Mouse (Mus musculus) heart, embryonic 11.5 days (tissue): Measurements from ENCODE around the gene Hspa12a. TPM values are rescaled to one million over a fixed set of nuclear protein-coding genes. Genes with fewer than 3 reads are reported as not detected.

Experiments used
- ATAC-seq: fragments of 200-750 bp; cut with Nextera tagmentation; replicated peaks from 2 replicates; pipeline ENCODE4 v1.8.0; 2017; ENCODE audit warnings: moderate library complexity; ENCODE audit not compliant: insufficient number of reproducible peaks, low FRiP score, low TSS enrichment
- H3K27ac ChIP-seq: fragments of 300-500 bp; sonication (generic); 2 replicates; pipeline ENCODE4 v1.5.1; 2014; ENCODE audit warnings: mild to moderate bottlenecking, low read depth, low read length
- H3K27me3 ChIP-seq: fragments of 300-500 bp; sonication (generic); 2 replicates; pipeline ENCODE4 v1.6.1; 2014; ENCODE audit warnings: mild to moderate bottlenecking, low read length, mixed read lengths; ENCODE audit not compliant: control insufficient read depth, insufficient read depth
- H3K36me3 ChIP-seq: fragments of 300-500 bp; sonication (generic); 2 replicates; pipeline ENCODE4 v1.6.1; 2014; ENCODE audit warnings: mild to moderate bottlenecking, low read length, moderate library complexity, mixed read lengths; ENCODE audit not compliant: control insufficient read depth, insufficient read depth
- H3K4me1 ChIP-seq: fragments of 300-500 bp; sonication (generic); 2 replicates; pipeline ENCODE4 v1.6.1; 2014; ENCODE audit warnings: low read length; ENCODE audit not compliant: control insufficient read depth, insufficient read depth
- H3K4me2 ChIP-seq: fragments of 300-500 bp; sonication (generic); 2 replicates; pipeline ENCODE4 v1.6.1; 2014; ENCODE audit warnings: mild to moderate bottlenecking, moderate library complexity
- H3K4me3 ChIP-seq: fragments of 300-500 bp; sonication (generic); 2 replicates; pipeline ENCODE4 v1.5.1; 2014; ENCODE audit warnings: low read depth, low read length
- H3K9ac ChIP-seq: fragments of 300-500 bp; sonication (generic); 2 replicates; pipeline ENCODE4 v1.6.1; 2014; ENCODE audit warnings: mild to moderate bottlenecking, low read depth, low read length, moderate library complexity
- H3K9me3 ChIP-seq: fragments of 300-500 bp; sonication (generic); replicated peaks from 2 replicates; pipeline ENCODE4 v1.6.1; 2016; ENCODE audit warnings: low read length; ENCODE audit not compliant: control insufficient read depth
- WGBS: fragments of 180-500 bp; shearing (Covaris S2); extraction: QIAGEN DNeasy Blood & Tissue Kit; methylation state at CpG from one replicate; pipeline ENCODE4 v1.1.7; 2014; ENCODE audit not compliant: insufficient replicate concordance; 5-methylcytosine and 5-hydroxymethylcytosine counted together
- polyA plus RNA-seq: library from polyadenylated mRNA; unstranded; fragments of >200 nt; fragmentation: Nextera tagmentation; extraction: Ambion mirVana; gene quantifications from 2 replicates; pipeline ENCODE4 v1.2.1, GENCODE M21; 2014

Gene Hspa12a
- polyA plus RNA-seq, 1 experiment from 2014 or later, result 4.6 TPM

DNA sequence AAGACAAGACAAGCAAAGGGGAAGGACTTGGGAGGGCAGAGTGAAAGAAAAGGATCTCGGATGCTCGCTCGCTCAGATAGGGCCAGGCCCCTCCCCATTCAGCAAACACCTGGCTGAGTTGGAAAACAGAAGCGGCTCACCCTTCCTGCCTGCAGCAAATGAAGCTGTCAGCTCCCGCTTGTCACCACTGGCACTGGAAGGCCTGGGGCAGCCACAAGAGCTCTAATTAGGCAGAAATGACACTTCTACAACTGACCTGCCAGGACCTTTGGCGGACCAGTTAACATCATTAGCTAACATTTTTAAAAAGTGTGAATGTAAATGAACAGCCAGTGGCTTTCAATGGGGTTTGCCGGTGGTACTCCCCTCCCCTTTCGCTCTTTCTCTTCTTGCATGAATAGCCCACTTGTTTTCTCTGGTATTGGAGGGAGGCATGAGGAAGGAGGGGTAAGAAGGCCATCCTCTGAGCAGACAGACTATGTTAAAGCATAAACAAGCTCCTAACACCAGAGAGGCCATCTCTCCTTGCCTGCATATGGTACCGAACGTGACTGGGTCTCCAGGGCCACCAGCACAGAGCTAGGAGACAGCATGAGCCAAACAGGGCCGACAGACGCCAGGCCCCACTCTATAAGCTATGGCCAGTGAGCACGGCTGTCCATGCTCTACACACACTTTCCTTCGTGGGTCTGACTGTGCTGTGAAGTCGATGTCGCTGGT lies 12.2 kb downstream of the Hspa12a start:
- Histone ChIP-seq H3K4me1 (no peaks in the 10 kb centered on the region), H3K27me3 (peaks cover 42% of the 10 kb centered on the region), H3K9ac (no peak overlapping the region), H3K4me3 (no peak overlapping the region), H3K27ac (no peak overlapping the region), H3K36me3 (no peaks in the 10 kb centered on the region), H3K9me3 (no peaks in the 10 kb centered on the region), H3K4me2 (no peak overlapping the region)
- ATAC-seq, result no peak
- WGBS, result 30% methylated on average over 16 of the region's 16 CpGs

DNA sequence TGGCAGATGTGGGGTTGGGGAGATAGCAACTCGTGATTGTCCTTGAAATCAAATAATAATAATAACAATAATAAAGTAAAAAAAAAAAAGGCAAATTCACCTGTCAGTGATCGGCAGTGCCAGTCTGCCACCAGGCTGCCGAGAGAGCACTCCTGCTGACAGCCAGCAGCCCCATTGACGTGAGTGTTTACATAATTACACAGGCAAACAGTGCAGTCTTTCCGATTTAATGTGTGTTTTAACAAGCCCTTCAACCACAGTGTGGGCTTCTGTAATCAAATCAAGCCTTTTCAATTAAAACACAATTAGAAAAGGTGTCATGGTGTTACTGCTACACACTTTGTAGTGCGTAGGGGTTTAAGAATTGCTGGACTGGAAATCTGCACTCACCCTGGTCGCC lies 24.3 kb downstream of the Hspa12a start:
- Histone ChIP-seq H3K9ac (no peak overlapping the region), H3K4me1 (no peaks in the 10 kb centered on the region), H3K9me3 (no peaks in the 10 kb centered on the region), H3K4me3 (no peak overlapping the region), H3K27me3 (no peaks in the 10 kb centered on the region; the same call in 1 of the 2 replicates), H3K36me3 (no peaks in the 10 kb centered on the region), H3K27ac (no peak overlapping the region), H3K4me2 (peak overlapping the region; percentile 64)
- 18% methylated on average over 7 of the region's 7 CpGs for WGBS
- ATAC-seq, result no peak

DNA sequence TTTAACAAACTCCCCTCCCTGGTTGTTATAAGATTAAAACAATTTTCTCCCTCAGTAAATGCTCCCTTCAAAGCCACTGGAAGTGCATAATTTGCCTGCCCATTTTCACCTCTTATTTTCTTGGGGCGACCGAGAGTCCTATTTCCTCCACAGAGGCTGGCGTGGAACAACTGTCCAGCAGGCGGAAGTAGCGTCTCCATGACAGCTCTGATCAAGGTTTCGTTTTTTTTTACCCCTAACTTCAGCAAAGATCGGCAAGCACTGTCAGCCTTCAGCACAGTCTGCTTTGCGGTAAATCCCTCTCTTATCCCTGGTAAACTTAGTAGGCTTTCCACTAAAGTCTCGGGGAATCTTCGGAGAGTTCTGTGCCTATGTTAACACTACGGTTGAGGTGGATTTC lies 24.9 kb downstream of the Hspa12a start:
- no peak overlapping the region for H3K27ac ChIP-seq
- peak overlapping the region; percentile 36 for H3K4me3 ChIP-seq
- no peak for ATAC-seq
- H3K4me2 ChIP-seq, result peak overlapping the region; percentile 64
- 0 out of 2 replicates have a peak overlapping the region, but pooled peaks have one; percentile 22 for H3K9ac ChIP-seq
- 6% methylated on average over 11 of the region's 11 CpGs for WGBS
- H3K36me3 ChIP-seq, result no peaks in the 10 kb centered on the region
- H3K27me3 ChIP-seq, result no peaks in the 10 kb centered on the region; the same call in 1 of the 2 replicates
- no peaks in the 10 kb centered on the region for H3K4me1 ChIP-seq
- no peaks in the 10 kb centered on the region for H3K9me3 ChIP-seq

DNA sequence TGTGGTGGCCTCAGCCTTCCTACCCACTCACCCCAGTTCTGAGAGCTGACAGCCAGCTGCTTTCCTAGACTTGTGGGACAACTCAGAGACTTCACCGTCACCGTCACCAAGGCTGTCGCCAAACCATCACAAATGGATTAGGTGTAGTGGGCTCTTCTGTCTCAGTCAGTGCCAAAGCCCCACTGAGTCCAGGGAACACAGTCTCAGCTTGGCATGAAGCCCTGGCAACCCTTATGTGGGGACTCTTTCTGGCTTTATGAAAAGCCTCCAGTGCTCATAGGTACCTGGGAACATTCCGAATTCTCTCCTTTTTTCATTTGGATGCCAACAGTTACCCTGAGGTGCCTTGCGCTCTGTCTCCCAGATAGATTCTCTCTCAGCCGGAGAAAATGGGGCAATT lies 30.2 kb downstream of the Hspa12a start:
- 79% methylated on average over 6 of the region's 6 CpGs for WGBS
- H3K4me3 ChIP-seq, result no peak overlapping the region
- peaks cover 6% of the 10 kb centered on the region for H3K27me3 ChIP-seq
- ATAC-seq, result no peak
- no peak overlapping the region for H3K4me2 ChIP-seq
- no peaks in the 10 kb centered on the region; the same call in 1 of the 2 replicates for H3K4me1 ChIP-seq
- H3K36me3 ChIP-seq, result no peaks in the 10 kb centered on the region
- no peak overlapping the region for H3K9ac ChIP-seq
- no peaks in the 10 kb centered on the region for H3K9me3 ChIP-seq
- H3K27ac ChIP-seq, result no peak overlapping the region

DNA sequence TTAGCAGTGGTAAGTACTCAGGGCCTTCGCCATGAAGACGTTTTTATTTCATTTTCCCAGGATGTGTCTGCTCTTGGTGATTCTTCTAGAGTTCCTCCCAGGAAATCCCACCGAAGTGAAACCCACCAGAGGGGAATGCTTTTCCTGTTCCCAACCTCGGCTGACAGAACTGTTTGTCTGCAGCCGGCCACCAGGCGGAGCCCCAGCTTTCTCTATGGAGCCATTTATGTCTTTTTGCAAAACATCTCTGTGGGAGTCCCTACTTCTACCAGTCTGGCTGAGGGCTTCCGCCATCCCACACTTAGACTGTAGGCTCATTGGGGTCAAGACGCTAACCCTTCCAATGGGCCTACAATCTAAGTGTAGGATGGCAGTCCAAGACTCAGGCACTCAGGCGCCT lies 32.1 kb downstream of the Hspa12a start:
- H3K9me3 ChIP-seq, result no peaks in the 10 kb centered on the region
- peak overlapping the region; percentile 77 for H3K4me2 ChIP-seq
- peak overlapping the region; percentile 61; the same call in 1 of the 2 replicates for H3K9ac ChIP-seq
- H3K27me3 ChIP-seq, result peaks cover 6% of the 10 kb centered on the region
- no peaks in the 10 kb centered on the region for H3K36me3 ChIP-seq
- 11% methylated on average over 9 of the region's 9 CpGs for WGBS
- H3K4me1 ChIP-seq, result no peaks in the 10 kb centered on the region; the same call in 1 of the 2 replicates
- H3K27ac ChIP-seq, result no peak overlapping the region
- peak overlapping the region; percentile 43 for H3K4me3 ChIP-seq
- peak; percentile 35; the same call in 1 of the 2 replicates for ATAC-seq

DNA sequence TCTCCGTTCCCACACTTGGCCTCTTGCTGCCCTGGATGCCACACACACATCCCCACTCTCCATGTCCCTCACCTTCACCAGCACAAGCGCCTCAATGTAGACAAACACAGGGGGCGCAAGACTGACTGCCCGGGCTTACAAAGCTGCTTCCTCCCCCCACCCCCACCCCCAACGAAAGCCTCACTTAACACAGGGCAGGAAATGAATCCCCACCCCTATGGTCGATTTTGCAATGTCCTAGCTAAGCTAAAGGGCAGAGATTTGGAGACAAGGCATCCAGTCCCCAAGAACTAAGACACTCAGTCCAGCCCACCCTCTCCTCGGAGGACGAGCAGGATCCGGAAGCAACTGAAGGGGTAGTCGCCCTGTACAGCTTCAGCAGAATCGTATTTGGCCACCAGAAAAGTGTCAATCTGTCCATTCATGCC lies 32.5 kb downstream of the Hspa12a start:
- Histone ChIP-seq H3K4me3 (peak overlapping the region; percentile 43), H3K27me3 (peaks cover 6% of the 10 kb centered on the region), H3K9ac (peak overlapping the region; percentile 61; the same call in 1 of the 2 replicates), H3K36me3 (no peaks in the 10 kb centered on the region), H3K9me3 (no peaks in the 10 kb centered on the region), H3K4me1 (no peaks in the 10 kb centered on the region; the same call in none of the 2 replicates), H3K4me2 (peak overlapping the region; percentile 77), H3K27ac (no peak overlapping the region)
- under 1% methylated on average over 11 of the region's 11 CpGs for WGBS
- ATAC-seq, result peak; percentile 45; the same call in 1 of the 2 replicates

DNA sequence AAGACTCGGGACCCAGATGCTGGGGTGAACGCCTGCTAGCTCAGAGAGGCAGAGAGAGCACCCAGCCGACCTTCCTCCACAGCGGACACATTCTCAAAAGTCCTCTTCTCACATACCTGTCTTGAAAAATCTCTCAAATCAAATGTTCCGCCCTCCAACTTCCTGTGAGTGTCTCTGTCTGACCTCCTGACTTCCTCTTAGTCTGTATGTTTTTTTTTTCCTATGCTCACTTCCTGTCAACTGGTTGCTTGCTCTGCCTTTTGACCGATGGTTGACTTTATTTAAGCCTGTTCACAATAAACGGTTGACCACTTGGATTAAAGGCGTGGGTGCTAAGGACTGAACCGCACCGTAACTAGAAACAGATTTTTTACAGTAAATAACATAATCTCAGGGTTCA lies 35.4 kb downstream of the Hspa12a start:
- no peak overlapping the region for H3K4me3 ChIP-seq
- no peaks in the 10 kb centered on the region; the same call in none of the 2 replicates for H3K4me1 ChIP-seq
- H3K27ac ChIP-seq, result no peak overlapping the region
- no peak for ATAC-seq
- WGBS, result 65% methylated on average over 10 of the region's 10 CpGs
- no peaks in the 10 kb centered on the region for H3K9me3 ChIP-seq
- no peaks in the 10 kb centered on the region for H3K36me3 ChIP-seq
- no peak overlapping the region for H3K4me2 ChIP-seq
- H3K9ac ChIP-seq, result no peak overlapping the region
- peaks cover 5% of the 10 kb centered on the region for H3K27me3 ChIP-seq

DNA sequence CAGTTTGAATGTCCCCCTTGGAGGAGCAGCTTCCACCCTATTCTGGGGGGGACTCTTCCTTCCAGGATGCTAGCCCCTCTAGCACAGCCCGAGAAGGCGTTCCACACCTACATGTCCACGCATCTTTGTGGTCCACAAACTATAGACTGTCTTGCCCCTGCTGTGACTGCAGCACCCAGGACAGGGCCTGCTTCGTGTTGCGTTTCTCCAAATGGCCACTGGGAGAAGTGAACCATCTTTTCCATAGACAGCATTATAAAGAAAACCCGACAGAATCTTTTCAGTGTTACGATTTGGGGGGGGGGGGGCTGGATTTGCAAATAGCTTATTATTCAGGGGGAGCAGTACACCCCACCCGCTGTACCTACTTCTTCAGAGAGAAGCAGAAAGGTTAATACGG lies 36.8 kb downstream of the Hspa12a start:
- 49% methylated on average over 9 of the region's 9 CpGs for WGBS
- no peak for ATAC-seq
- H3K4me2 ChIP-seq, result no peak overlapping the region
- H3K27ac ChIP-seq, result no peak overlapping the region
- no peaks in the 10 kb centered on the region for H3K27me3 ChIP-seq
- no peak overlapping the region for H3K4me3 ChIP-seq
- no peaks in the 10 kb centered on the region for H3K36me3 ChIP-seq
- no peak overlapping the region for H3K9ac ChIP-seq
- H3K9me3 ChIP-seq, result no peaks in the 10 kb centered on the region
- H3K4me1 ChIP-seq, result no peaks in the 10 kb centered on the region; the same call in none of the 2 replicates
